Mouse (Mus musculus) liver, embryonic 14.5 days (tissue): ENCODE data around the gene Etnk2.

ENCODE experiments used
- CTCF ChIP-seq: IDR thresholded peaks from 2 replicates; pipeline ENCODE4 v1.5.1; 2016; ENCODE audit warnings: antibody characterized with exemption, low read depth, control low read depth
- EP300 ChIP-seq: IDR thresholded peaks from 2 replicates; pipeline ENCODE4 v1.6.1; 2016; ENCODE audit warnings: antibody characterized with exemption, low read depth

- TF ChIP-seq CTCF (no peak), EP300 (no peak)
Observed at GRCm38 (mm10) chr1:133344357-133344756, 19.0 kb upstream of the Etnk2 start.
